Mouse (Mus musculus): ENCODE measurements around the gene Rcsd1. TPM values are rescaled to one million over a fixed set of nuclear protein-coding genes. Genes with fewer than 3 reads are reported as not detected.

Rcsd1 gene
- polyA plus RNA-seq, 1 experiment: 0.04 TPM

DNA sequence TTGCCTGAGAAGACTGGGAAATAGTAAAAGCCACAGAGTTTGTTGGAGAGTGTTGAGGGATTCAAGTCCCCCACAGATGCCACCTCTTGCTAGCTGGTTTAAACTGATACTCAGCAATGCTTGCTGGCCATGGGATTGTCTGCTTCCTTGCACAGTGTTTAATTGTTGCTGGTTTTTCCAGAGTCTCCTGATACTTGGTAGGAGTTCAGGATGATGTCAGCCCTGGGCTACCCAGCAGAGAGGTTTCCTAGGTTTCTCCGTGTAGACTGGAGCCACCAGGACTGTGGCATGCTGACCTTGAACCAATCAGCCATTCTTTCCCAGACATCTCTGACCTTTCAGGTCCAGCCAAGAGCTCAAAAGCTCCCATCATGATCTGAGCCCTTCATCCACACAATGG lies 17.4 kb upstream of the Rcsd1 start:
- H3K79me2 ChIP-seq (ENCODE audit: control insufficient read depth, insufficient read depth): no peaks in the 10 kb centered on the region
- no peak for TF ChIP-seq TCF3 (IDR thresholded peaks at IDR 0.05; ENCODE audit: insufficient read length, low read depth)
- no peak for TF ChIP-seq POLR2AphosphoS2 (IDR thresholded peaks at IDR 0.05; ENCODE audit: insufficient read length, low read depth)
- TF ChIP-seq USF1 (IDR thresholded peaks at IDR 0.05; ENCODE audit: low read depth): no peak
- TF ChIP-seq CEBPB (IDR thresholded peaks at IDR 0.05; ENCODE audit: insufficient read depth, poor library complexity, severe bottlenecking): no peak
- TF ChIP-seq REST (IDR thresholded peaks at IDR 0.05; ENCODE audit: insufficient read depth, insufficient read length): no peak
- no peak for TF ChIP-seq MAX (IDR thresholded peaks at IDR 0.05; ENCODE audit: low read depth)
- no peak for TF ChIP-seq MYOG (IDR thresholded peaks at IDR 0.05; ENCODE audit: control insufficient read depth in 1 of 3, insufficient read depth in 1 of 3, insufficient read length in 2 of 3, low read depth in 2 of 3)
- no peak overlapping the region for H3K4me2 ChIP-seq (ENCODE audit: low read depth)
- H3K4me3 ChIP-seq: no peak overlapping the region
- H3K36me3 ChIP-seq (ENCODE audit: control insufficient read depth, insufficient read depth): no peaks in the 10 kb centered on the region
- H3ac ChIP-seq (ENCODE audit: control insufficient read depth, insufficient read length): no peak overlapping the region
- peaks cover 18% of the 10 kb centered on the region for H3K27me3 ChIP-seq (ENCODE audit: control insufficient read depth, insufficient read depth, insufficient read length)

DNA sequence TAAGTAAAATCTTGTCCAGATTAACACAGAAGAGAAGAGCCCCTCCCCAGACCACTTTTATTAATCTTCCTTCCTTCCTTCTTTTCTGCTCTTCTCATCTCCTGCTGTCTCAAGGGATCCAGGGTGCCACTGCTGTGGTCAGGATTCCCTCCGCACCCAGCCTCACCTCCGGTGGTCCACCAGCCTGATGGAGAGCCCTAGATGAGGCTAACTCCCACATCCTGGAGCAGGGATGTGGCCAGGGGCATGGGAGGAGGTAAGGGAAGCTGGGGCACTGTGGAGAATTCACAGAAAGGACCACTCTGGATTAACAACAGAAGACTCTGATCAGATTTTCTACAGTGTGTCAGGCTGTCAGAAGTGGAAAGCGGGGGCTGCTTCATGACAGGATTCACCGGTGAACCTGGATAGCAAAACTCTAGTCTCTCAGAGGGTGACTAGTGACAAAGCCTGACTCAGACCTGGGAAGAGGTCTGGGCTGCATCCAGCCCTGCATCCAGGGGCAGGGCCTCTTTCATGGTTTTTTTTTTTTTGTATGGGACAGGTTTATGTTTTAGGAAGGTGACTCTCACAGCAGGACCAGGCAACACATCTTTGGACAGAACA lies 15.6 kb upstream of the Rcsd1 start:
- Histone ChIP-seq H3K4me3 (no peak overlapping the region), H3K36me3 (ENCODE audit: control insufficient read depth, insufficient read depth) (no peaks in the 10 kb centered on the region), H3K79me2 (ENCODE audit: control insufficient read depth, insufficient read depth) (no peaks in the 10 kb centered on the region), H3K4me2 (ENCODE audit: low read depth) (no peak overlapping the region), H3K27me3 (ENCODE audit: control insufficient read depth, insufficient read depth, insufficient read length) (peaks cover 18% of the 10 kb centered on the region), H3ac (ENCODE audit: control insufficient read depth, insufficient read length) (no peak overlapping the region)
- TF ChIP-seq CEBPB (IDR thresholded peaks at IDR 0.05; ENCODE audit: insufficient read depth, poor library complexity, severe bottlenecking) (no peak), SRF (IDR thresholded peaks at IDR 0.05; ENCODE audit: control insufficient read depth, insufficient read length, low read depth) (no peak), USF1 (IDR thresholded peaks at IDR 0.05; ENCODE audit: low read depth) (no peak), MYOG (IDR thresholded peaks at IDR 0.05; ENCODE audit: control insufficient read depth in 1 of 3, insufficient read depth in 1 of 3, insufficient read length in 2 of 3, low read depth in 2 of 3) (no peak), POLR2AphosphoS2 (IDR thresholded peaks at IDR 0.05; ENCODE audit: insufficient read length, low read depth) (no peak), POLR2A (IDR thresholded peaks at IDR 0.05; ENCODE audit: insufficient read length, low read depth) (no peak), E2F4 (IDR thresholded peaks at IDR 0.05; ENCODE audit: insufficient read depth) (no peak), MAX (IDR thresholded peaks at IDR 0.05; ENCODE audit: low read depth) (no peak), TCF3 (IDR thresholded peaks at IDR 0.05; ENCODE audit: insufficient read length, low read depth) (no peak), REST (IDR thresholded peaks at IDR 0.05; ENCODE audit: insufficient read depth, insufficient read length) (no peak), MYOD1 (IDR thresholded peaks at IDR 0.05; ENCODE audit: control insufficient read depth in 1 of 3, insufficient read length in 2 of 3, low read depth in 2 of 3) (no peak)

DNA sequence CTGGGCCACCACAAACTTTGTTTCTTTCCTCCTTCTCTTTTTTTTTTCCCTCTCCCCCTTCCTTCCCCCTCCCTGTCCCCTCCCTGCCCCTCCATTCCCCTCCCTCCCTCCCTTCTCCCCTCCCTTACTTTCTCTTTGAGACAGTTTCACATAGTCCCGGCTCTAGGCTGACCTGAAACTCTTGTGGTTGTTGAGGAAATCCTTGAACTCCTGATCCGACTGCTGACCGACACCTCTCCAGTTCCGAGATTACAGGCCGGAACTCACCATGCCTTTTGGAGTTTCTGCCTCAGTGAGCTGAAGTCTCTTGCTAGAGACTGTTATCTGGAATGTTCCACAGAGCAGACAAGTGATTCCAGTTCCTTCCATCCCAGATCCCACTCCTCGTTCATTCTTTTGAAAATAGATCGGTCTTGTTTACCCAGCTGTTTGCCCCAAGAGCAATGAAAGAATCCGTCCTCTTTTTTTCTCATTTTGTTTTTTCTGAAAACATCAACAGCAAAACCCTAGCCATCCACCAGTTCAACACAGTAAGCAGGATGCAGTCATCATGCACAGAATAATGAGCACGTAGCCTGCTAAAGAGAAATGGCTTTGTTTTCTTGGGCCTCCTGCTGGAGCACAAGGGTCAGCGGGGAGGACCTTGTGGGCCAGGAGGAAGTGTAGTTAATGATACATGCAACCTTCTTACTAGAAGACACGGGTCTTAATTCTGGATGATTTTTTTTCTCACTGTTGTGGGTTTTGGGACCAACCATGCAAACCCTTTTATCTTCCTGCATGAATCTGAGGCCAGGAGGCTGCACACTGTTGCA lies 14.9 kb upstream of the Rcsd1 start:
- H3K4me2 ChIP-seq (ENCODE audit: low read depth): no peak overlapping the region
- H3K27me3 ChIP-seq (ENCODE audit: control insufficient read depth, insufficient read depth, insufficient read length): peaks cover 18% of the 10 kb centered on the region
- no peaks in the 10 kb centered on the region for H3K79me2 ChIP-seq (ENCODE audit: control insufficient read depth, insufficient read depth)
- no peaks in the 10 kb centered on the region for H3K36me3 ChIP-seq (ENCODE audit: control insufficient read depth, insufficient read depth)
- H3K4me3 ChIP-seq: no peak overlapping the region
- no peak overlapping the region for H3ac ChIP-seq (ENCODE audit: control insufficient read depth, insufficient read length)
- TF ChIP-seq TCF12 (IDR thresholded peaks at IDR 0.05; ENCODE audit: insufficient read depth, poor library complexity, severe bottlenecking): no peak
- no peak for TF ChIP-seq POLR2AphosphoS2 (IDR thresholded peaks at IDR 0.05; ENCODE audit: insufficient read length, low read depth)
- TF ChIP-seq MYOG (IDR thresholded peaks at IDR 0.05; ENCODE audit: control insufficient read depth in 1 of 3, insufficient read depth in 1 of 3, insufficient read length in 2 of 3, low read depth in 2 of 3): no peak
- no peak for TF ChIP-seq POLR2A (IDR thresholded peaks at IDR 0.05; ENCODE audit: insufficient read length, low read depth)
- TF ChIP-seq USF1 (IDR thresholded peaks at IDR 0.05; ENCODE audit: low read depth): no peak
- TF ChIP-seq E2F4 (IDR thresholded peaks at IDR 0.05; ENCODE audit: insufficient read depth): no peak
- TF ChIP-seq TCF3 (IDR thresholded peaks at IDR 0.05; ENCODE audit: insufficient read length, low read depth): no peak
- TF ChIP-seq SRF (IDR thresholded peaks at IDR 0.05; ENCODE audit: control insufficient read depth, insufficient read length, low read depth): no peak

DNA sequence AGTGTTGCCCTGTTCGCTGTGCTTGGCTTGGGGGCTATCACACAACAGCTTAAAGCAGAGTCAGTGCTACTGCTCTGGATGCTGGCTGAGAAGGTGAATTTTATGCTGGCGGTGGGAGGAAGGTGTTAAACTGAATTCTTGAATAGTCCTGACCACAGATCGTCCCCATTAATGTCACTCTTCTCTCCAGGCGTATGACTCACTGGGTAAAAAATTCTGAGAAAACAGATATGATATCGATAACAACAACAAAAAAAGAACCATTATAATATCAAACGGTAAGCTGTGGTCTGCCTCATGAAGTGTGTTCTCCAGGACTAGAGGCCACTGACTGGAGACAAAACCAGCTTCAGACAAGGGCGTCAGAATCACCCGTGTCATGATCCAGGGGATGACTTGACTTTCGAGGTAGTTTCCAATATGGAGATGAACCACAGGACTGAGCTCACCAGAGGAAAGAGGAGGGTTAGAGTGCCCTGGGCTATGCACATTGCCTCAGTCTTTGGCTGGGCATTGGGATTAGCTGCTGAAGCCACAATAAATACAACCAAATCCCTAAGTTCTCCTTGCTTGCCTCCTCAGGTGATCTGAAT lies 13.1 kb upstream of the Rcsd1 start:
- Histone ChIP-seq H3K4me3 (no peak overlapping the region), H3K4me2 (ENCODE audit: low read depth) (no peak overlapping the region), H3K27me3 (ENCODE audit: control insufficient read depth, insufficient read depth, insufficient read length) (peaks cover 14% of the 10 kb centered on the region), H3K79me2 (ENCODE audit: control insufficient read depth, insufficient read depth) (no peaks in the 10 kb centered on the region), H3ac (ENCODE audit: control insufficient read depth, insufficient read length) (no peak overlapping the region), H3K36me3 (ENCODE audit: control insufficient read depth, insufficient read depth) (no peaks in the 10 kb centered on the region)
- TF ChIP-seq CEBPB (IDR thresholded peaks at IDR 0.05; ENCODE audit: insufficient read depth, poor library complexity, severe bottlenecking) (no peak), TCF3 (IDR thresholded peaks at IDR 0.05; ENCODE audit: insufficient read length, low read depth) (no peak), TCF12 (IDR thresholded peaks at IDR 0.05; ENCODE audit: insufficient read depth, poor library complexity, severe bottlenecking) (no peak), MYOD1 (IDR thresholded peaks at IDR 0.05; ENCODE audit: control insufficient read depth in 1 of 3, insufficient read length in 2 of 3, low read depth in 2 of 3) (no peak)

Measured in myocyte (in vitro differentiated cells).